Mouse (Mus musculus): Measurements from ENCODE around the gene Gm21954. TPM values are rescaled to one million over a fixed set of nuclear protein-coding genes. Genes with fewer than 3 reads are reported as not detected.

Gm21954 gene
- polyA plus RNA-seq, 2 experiments from 2014 or later: not detected

Other genes with a start within 250 kb of the Gm21954 start
- gene Dclk1, start 229.8 kb downstream of the Gm21954 start, polyA plus RNA-seq (2017; shearing (Covaris generic)): under 1 TPM; 0.16 to 0.50 TPM

Data from CD4-positive, CD25-positive, alpha-beta regulatory T cell, adult 4 months (primary cell).